Mouse (Mus musculus) embryo, embryonic 10.5 days (tissue): ENCODE measurements around the gene 4930412O13Rik.

ENCODE experiments used
- DNase-seq: peaks from one replicate; pipeline ENCODE4 v3.0.0-alpha.2; 2015; ENCODE audit warnings: low spot score

Gene 4930412O13Rik

GRCm38 (mm10) chr2:9880271-9880670 is 781 bp upstream of the 4930412O13Rik start:
- DNase-seq, result no peak

GRCm38 (mm10) chr2:9881611-9882023 is 565 bp downstream of the 4930412O13Rik start:
- DNase-seq, result peak; percentile 65

GRCm38 (mm10) chr2:9882371-9882925 is 1.4 kb downstream of the 4930412O13Rik start:
- peak; percentile 61 for DNase-seq

GRCm38 (mm10) chr2:9882926-9883802 is 2.1 kb downstream of the 4930412O13Rik start:
- peak; percentile 68 for DNase-seq

- DNase-seq, result no peak
Measured at GRCm38 (mm10) chr2:9883803-9884532, 2.9 kb downstream of the 4930412O13Rik start.

- DNase-seq, result peak; percentile 53
Measured at GRCm38 (mm10) chr2:9884533-9885216, 3.6 kb downstream of the 4930412O13Rik start.

- DNase-seq, result peak; percentile 39
Measured at GRCm38 (mm10) chr2:9885217-9885770, 4.2 kb downstream of the 4930412O13Rik start.

- DNase-seq, result peak; percentile 34
Measured at GRCm38 (mm10) chr2:9886031-9886430, 5.0 kb downstream of the 4930412O13Rik start.

- no peak for DNase-seq
Measured at GRCm38 (mm10) chr2:9886921-9887610, 6.0 kb downstream of the 4930412O13Rik start.

GRCm38 (mm10) chr2:9887636-9888035 is 6.6 kb downstream of the 4930412O13Rik start:
- DNase-seq, result peak; percentile 40

- peak; percentile 74 for DNase-seq
Measured at GRCm38 (mm10) chr2:9888913-9889650, 8.0 kb downstream of the 4930412O13Rik start, which contains the start of gene 9230102O04Rik. Gene 9230102O04Rik (minus strand): TSS chr2:9889540.

GRCm38 (mm10) chr2:9889651-9890183 is 8.7 kb downstream of the 4930412O13Rik start, which contains the start of gene Gata3:
Gene Gata3 (minus strand): TSS chr2:9890034.
- peak; percentile 45 for DNase-seq

GRCm38 (mm10) chr2:9890251-9890650 is 9.2 kb downstream of the 4930412O13Rik start:
- peak; percentile 36 for DNase-seq

GRCm38 (mm10) chr2:9890906-9891305 is 9.9 kb downstream of the 4930412O13Rik start:
- DNase-seq, result peak; percentile 28

- DNase-seq, result peak; percentile 34
Measured at GRCm38 (mm10) chr2:9892541-9892940, 11.5 kb downstream of the 4930412O13Rik start.

- peak; percentile 51 for DNase-seq
Measured at GRCm38 (mm10) chr2:9893272-9893953, 12.4 kb downstream of the 4930412O13Rik start.

GRCm38 (mm10) chr2:9894836-9895593 is 14.0 kb downstream of the 4930412O13Rik start:
- DNase-seq, result peak; percentile 45

GRCm38 (mm10) chr2:9896097-9896770 is 15.2 kb downstream of the 4930412O13Rik start:
- DNase-seq, result peak; percentile 54
